In the genomic region with DNA sequence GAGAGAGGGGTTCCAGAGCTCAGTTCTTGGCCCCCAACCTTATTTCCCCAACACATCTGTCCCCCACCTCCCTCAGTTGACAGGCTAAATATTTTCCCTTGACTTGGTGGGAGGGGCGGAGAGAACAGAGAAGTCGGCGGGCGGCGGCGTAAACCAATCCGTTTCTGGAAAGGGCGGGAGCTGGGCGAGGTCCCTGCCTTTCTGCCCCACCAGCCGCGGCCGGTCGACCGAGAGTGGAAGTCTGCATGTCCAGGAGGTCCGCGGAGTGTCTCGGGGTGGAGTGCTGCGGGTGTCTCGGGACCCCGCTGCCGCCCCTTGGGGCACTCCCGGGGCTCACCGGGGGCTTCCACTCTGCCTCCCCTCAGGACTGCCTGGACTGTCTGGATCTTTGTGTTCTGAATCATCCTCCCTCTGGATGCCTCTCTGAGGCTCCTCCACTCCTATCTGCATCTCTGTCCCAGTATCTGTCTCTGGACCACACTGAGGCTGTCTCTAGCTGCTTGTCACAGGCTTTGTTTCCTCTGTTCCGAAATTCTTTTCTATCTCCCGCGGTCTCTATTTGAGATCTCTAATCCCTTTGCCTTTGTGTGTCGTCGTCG, we compare ENCODE assay signal across 8 mouse cellular contexts. TPM values are rescaled to one million over a fixed set of nuclear protein-coding genes. Genes with fewer than 3 reads are reported as not detected.
A peak's percentile ranks its signal among the peaks of the same experiment; 100 is the strongest.
DNase-seq lines count a peak whose midpoint lies in the region; ATAC-seq and TF ChIP-seq lines count a peak whose summit lies in the region.

TSS of gene Insrr (plus strand) at position 216 of the 599 bp plus-strand sequence.

- peak within 1 kb of the TSS; percentile 59 for H3K4me2 ChIP-seq in hindbrain, embryonic 13.5 days
- H3K4me2 ChIP-seq in liver, embryonic 11.5 days, result peak within 1 kb of the TSS; percentile 52
- peak within 1 kb of the TSS; percentile 57 for H3K4me2 ChIP-seq in neural tube, embryonic 13.5 days

- no peaks in the 10 kb centered on the region for H3K9me3 ChIP-seq in forebrain, embryonic 10.5 days
- H3K9me3 ChIP-seq in hindbrain, embryonic 13.5 days, result no peaks in the 10 kb centered on the region
- H3K9me3 ChIP-seq in liver, embryonic 11.5 days (ENCODE audit: control insufficient read depth, low read length), result no peaks in the 10 kb centered on the region
- no peaks in the 10 kb centered on the region for H3K9me3 ChIP-seq in neural tube, embryonic 13.5 days

- under 1% methylated on average over 29 of the region's 29 CpGs for WGBS in forebrain, embryonic 10.5 days
- WGBS in hindbrain, embryonic 13.5 days, result 1% methylated on average over 29 of the region's 29 CpGs
- 3% methylated on average over 26 of the region's 29 CpGs for WGBS in liver, embryonic 11.5 days
- under 1% methylated on average over 29 of the region's 29 CpGs for WGBS in neural tube, embryonic 13.5 days
- 5% methylated on average over 29 of the region's 29 CpGs for WGBS in thymus, adult 2 months

- peaks cover 48% of the 10 kb centered on the region for H3K4me1 ChIP-seq in forebrain, embryonic 10.5 days
- H3K4me1 ChIP-seq in hindbrain, embryonic 13.5 days (replicated peaks), result peaks cover 50% of the 10 kb centered on the region
- H3K4me1 ChIP-seq in liver, embryonic 11.5 days (replicated peaks; ENCODE audit: control insufficient read depth, insufficient read depth, low read length), result peaks cover 7% of the 10 kb centered on the region; the same call in 1 of the 2 replicates
- peaks cover 38% of the 10 kb centered on the region for H3K4me1 ChIP-seq in neural tube, embryonic 13.5 days (replicated peaks)
- no peaks in the 10 kb centered on the region for H3K4me1 ChIP-seq in thymus, adult 2 months (replicated peaks; ENCODE audit: control insufficient read depth, insufficient read depth, low read length)

- H3K4me3 ChIP-seq in forebrain, embryonic 10.5 days, result peak within 1 kb of the TSS; percentile 53
- peak within 1 kb of the TSS; percentile 38 for H3K4me3 ChIP-seq in hindbrain, embryonic 13.5 days
- H3K4me3 ChIP-seq in liver, embryonic 11.5 days (ENCODE audit: low read depth, low read length), result peak within 1 kb of the TSS; percentile 30
- H3K4me3 ChIP-seq in neural tube, embryonic 13.5 days, result peak within 1 kb of the TSS; percentile 39
- no peak within 1 kb of the TSS for H3K4me3 ChIP-seq in thymus, adult 2 months (ENCODE audit: control insufficient read depth, insufficient read depth, low read length)

- no peak for TF ChIP-seq CTCF in thymus, adult 2 months (IDR thresholded peaks at IDR 0.05; ENCODE audit: borderline replicate concordance, control insufficient read depth, extremely low read depth, insufficient read depth, low read length, poor library complexity)

- H3K27me3 ChIP-seq in forebrain, embryonic 10.5 days (ENCODE audit: poor library complexity, severe bottlenecking), result peaks cover 100% of the 10 kb centered on the region
- peaks cover 97% of the 10 kb centered on the region for H3K27me3 ChIP-seq in hindbrain, embryonic 13.5 days
- H3K27me3 ChIP-seq in liver, embryonic 11.5 days (replicated peaks; ENCODE audit: control insufficient read depth, insufficient read depth, low read length), result peaks cover 98% of the 10 kb centered on the region
- peaks cover 100% of the 10 kb centered on the region for H3K27me3 ChIP-seq in neural tube, embryonic 13.5 days
- peaks cover 28% of the 10 kb centered on the region; the same call in 1 of the 2 replicates for H3K27me3 ChIP-seq in thymus, adult 2 months (ENCODE audit: control insufficient read depth, insufficient read depth, low read length)

- peak within 1 kb of the TSS; percentile 56 for H3K9ac ChIP-seq in hindbrain, embryonic 13.5 days
- H3K9ac ChIP-seq in liver, embryonic 11.5 days (ENCODE audit: low read depth, low read length), result peak within 1 kb of the TSS; percentile 6; the same call in 1 of the 2 replicates
- H3K9ac ChIP-seq in neural tube, embryonic 13.5 days, result peak within 1 kb of the TSS; percentile 66

- H3K27ac ChIP-seq in forebrain, embryonic 10.5 days, result peak within 1 kb of the TSS; percentile 60; the same call in 1 of the 2 replicates
- no peak within 1 kb of the TSS for H3K27ac ChIP-seq in hindbrain, embryonic 13.5 days
- H3K27ac ChIP-seq in liver, embryonic 11.5 days (ENCODE audit: low read depth, low read length), result no peak within 1 kb of the TSS
- H3K27ac ChIP-seq in neural tube, embryonic 13.5 days (replicated peaks), result no peak within 1 kb of the TSS
- no peak within 1 kb of the TSS for H3K27ac ChIP-seq in thymus, adult 2 months (ENCODE audit: control insufficient read depth, insufficient read depth, low read length)

- peak; percentile 51 to 55 for DNase-seq in heart, adult 18-20 months
- DNase-seq in heart, postnatal 25 days (ENCODE audit: low spot score), result no peak
- peak; percentile 46 for DNase-seq in forebrain, embryonic 10.5 days (ENCODE audit: extremely low spot score, low spot score)
- no peak for DNase-seq in liver, embryonic 11.5 days (ENCODE audit: low spot score)
- no peak for DNase-seq in spleen, adult 18-20 months
- DNase-seq in thymus, adult 2 months, result no peak

- H3K36me3 ChIP-seq in forebrain, embryonic 10.5 days (replicated peaks), result no peaks in the 10 kb centered on the region
- H3K36me3 ChIP-seq in hindbrain, embryonic 13.5 days, result no peaks in the 10 kb centered on the region
- H3K36me3 ChIP-seq in liver, embryonic 11.5 days (ENCODE audit: control insufficient read depth, insufficient read depth, low read length), result no peaks in the 10 kb centered on the region
- H3K36me3 ChIP-seq in neural tube, embryonic 13.5 days, result no peaks in the 10 kb centered on the region
- H3K36me3 ChIP-seq in thymus, adult 2 months (ENCODE audit: control insufficient read depth, insufficient read depth, low read length), result no peaks in the 10 kb centered on the region

- intact Hi-C loops in heart, postnatal 25 days (cut with DNase I), result no loop called here

- no peak for ATAC-seq in hindbrain, embryonic 13.5 days (ENCODE audit: low FRiP score)
- no peak for ATAC-seq in liver, embryonic 11.5 days (replicated peaks; ENCODE audit: low FRiP score)
- no peak for ATAC-seq in neural tube, embryonic 13.5 days (ENCODE audit: low read depth)

- no peak for TF ChIP-seq POLR2A in thymus, adult 2 months (IDR thresholded peaks at IDR 0.05; ENCODE audit: control insufficient read depth, extremely low read depth, insufficient read depth, low read length, poor library complexity)

RNA-seq across cellular contexts. Expression of gene Insrr, which starts in this region (rescaled TPM):
- total RNA-seq in heart, adult 18-20 months (2021), result under 1 TPM in 1 of 2 experiments, not detected in 1; 0.10 TPM
- total RNA-seq in heart, postnatal 25 days (2021), result under 1 TPM in 1 of 2 experiments, not detected in 1; 0.08 TPM
- 0.06 and 0.14 TPM in 2 replicates for polyA plus RNA-seq in forebrain, embryonic 10.5 days (2016; fragmentation: Nextera tagmentation; extraction: Ambion mirVana)
- 1.4 TPM in 2 replicates for polyA plus RNA-seq in hindbrain, embryonic 13.5 days (2015; fragmentation: Nextera tagmentation; extraction: Ambion mirVana)
- 0.05 and 0.06 TPM in 2 replicates for polyA plus RNA-seq in liver, embryonic 11.5 days (2014; fragmentation: Nextera tagmentation; extraction: Ambion mirVana)
- polyA plus RNA-seq in neural tube, embryonic 13.5 days (2015; fragmentation: Nextera tagmentation; extraction: Ambion mirVana), result 3.4 and 5.4 TPM in 2 replicates
- 0.58 and 0.64 TPM in 2 replicates for polyA plus RNA-seq in thymus, adult 2 months (2012; rRNA removed)

Comparison
In these comparisons a context has a peak if more than half of its experiments do, and no peak if none do; other contexts are left out.
1. Peak in DNase-seq in heart, adult 18-20 months; RNA of the gene not detected or under 1 TPM.
2. Peak in DNase-seq, H3K4me3 ChIP-seq and H3K27ac ChIP-seq in forebrain, embryonic 10.5 days; RNA of the gene not detected or under 1 TPM.
3. H3K9ac ChIP-seq: peak in every context shown above with its lines; median percentile 66 in neural tube, embryonic 13.5 days; 56 in hindbrain, embryonic 13.5 days; 6 in liver, embryonic 11.5 days.